Mouse (Mus musculus) left cerebral cortex, postnatal 25 days (tissue): ENCODE results near the gene Cpne2. TPM values are rescaled to one million over a fixed set of nuclear protein-coding genes. Genes with fewer than 3 reads are reported as not detected.

Source experiments
- DNase-seq, 2 experiments: peaks; one replicate each; pipeline ENCODE4 v3.0.0; 2022; ENCODE audit warnings: low spot score in 2 of 2, mixed read lengths in 1 of 2
- intact Hi-C: fragments of 180-260 bp; cut with DNase I; formaldehyde crosslinking; loops from one replicate; pipeline ENCODE4 v1.15.1; 2025
- total RNA-seq, 2 experiments: library from RNA; stranded (reverse); gene quantifications; 2 replicates each; pipeline ENCODE4 v1.2.3; 2021

Gene Cpne2
- 10 to 100 TPM; 23.3 to 24.6 TPM for total RNA-seq

DNA sequence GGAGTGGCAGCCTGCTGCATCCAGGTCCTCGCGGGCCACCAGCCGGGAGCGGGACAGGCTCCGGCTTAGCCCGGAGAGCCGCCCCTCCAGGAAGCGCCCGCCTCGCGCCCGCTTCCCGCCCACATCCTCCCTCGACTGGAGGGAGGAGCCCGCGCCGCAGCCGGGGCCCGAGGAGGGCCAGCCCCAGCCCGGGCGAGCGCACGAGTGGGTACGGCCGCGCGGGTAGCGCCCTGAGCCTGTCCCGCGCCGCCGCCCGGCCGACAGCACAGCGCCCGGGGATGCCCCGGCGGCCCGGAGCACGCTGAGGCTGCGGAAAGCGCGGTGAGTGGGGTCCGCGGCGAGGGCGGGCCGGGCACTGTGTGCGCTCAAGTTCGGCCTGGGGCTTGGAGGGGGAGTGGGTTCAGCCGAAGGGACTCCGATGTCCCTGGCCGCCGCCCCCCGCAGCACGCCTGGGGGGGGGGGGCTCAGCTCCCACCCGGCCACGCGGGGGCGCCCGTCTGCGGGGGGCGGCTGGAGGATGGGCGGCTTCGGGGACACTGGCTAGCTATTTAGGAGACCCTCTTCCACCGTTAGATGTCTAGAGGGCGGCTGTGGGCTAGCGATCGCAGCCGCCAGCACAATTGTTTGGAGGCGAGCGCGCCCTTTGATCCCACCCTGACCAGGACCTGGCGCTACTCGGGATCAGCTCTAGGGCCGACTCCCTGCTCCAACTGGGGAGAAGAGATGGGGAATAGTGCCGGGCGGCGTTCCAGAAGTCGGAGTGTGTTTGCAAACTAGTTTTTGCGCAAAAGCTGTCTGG is at the start of gene Cpne2:
Gene Cpne2, plus strand, starts transcription at position 118 of the 799 bp plus-strand sequence.
- intact Hi-C loops: loop anchor here (2.0 kb wide), 1 partner anchor 162 kb away; no protein-coding TSS in a partner anchor
- peak in 1 of 2 experiments; percentile 54 for DNase-seq

DNA sequence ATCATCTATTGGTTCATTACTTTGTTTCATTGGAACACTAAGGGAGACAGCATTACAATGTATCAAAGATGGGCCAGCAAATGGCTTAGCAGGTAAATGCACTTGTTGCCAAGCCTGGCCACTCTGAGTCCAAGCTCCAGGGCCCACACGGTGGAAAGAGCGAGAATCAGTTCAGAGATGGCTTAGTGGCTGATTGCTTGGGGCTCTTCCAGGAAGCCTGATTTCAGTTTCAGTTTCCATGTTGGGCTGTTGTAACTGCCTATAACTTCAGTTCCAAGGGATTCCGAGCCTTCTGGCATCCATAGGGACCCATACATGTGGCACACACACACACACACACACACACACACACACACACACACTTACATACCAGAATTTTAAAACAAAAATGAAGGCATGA is 47.5 kb upstream of the Cpne2 start:
- intact Hi-C loops: no loop called here
- no peak for DNase-seq

DNA sequence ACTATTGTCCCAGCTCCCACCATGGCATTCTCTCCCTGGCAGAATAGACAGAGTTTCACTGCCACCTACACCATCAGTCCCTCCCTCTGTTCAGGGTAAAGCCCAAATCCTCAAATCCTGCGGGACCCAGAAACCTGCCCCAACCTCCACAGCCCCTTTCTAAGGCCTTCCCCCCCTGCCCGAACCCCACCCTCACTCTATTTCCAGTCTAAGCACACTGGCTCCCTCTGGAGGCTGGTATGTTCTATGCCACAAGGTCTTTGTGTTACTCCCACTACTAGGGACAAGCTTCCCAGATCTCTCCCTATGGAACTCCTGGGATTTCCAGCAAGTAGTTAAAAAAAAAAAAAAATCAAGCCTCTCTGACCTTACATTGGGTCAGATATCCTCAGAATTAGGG is 46.9 kb upstream of the Cpne2 start:
- peak in 1 of 2 experiments; percentile 31 for DNase-seq
- intact Hi-C loops: no loop called here

DNA sequence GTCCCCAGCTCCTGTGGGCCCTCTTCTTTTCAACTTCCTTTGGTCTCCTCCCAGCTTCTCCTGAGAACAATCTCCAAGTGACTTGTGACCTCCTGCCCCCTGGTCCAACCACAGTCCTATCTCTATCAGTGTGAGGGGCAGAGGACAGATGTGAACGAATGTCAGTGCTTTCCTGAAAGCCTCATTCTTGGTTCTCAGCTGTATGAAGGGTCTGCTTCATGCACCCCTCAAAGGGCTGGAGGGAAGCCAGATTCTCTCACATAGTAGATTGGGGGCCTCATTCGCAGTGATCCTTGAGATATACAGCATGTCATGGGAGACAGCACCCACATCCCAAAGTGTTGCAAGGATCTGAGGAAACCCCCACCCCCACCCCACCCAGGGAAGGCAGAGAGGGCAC is 44.8 kb upstream of the Cpne2 start:
- DNase-seq: no peak
- intact Hi-C loops: no loop called here

DNA sequence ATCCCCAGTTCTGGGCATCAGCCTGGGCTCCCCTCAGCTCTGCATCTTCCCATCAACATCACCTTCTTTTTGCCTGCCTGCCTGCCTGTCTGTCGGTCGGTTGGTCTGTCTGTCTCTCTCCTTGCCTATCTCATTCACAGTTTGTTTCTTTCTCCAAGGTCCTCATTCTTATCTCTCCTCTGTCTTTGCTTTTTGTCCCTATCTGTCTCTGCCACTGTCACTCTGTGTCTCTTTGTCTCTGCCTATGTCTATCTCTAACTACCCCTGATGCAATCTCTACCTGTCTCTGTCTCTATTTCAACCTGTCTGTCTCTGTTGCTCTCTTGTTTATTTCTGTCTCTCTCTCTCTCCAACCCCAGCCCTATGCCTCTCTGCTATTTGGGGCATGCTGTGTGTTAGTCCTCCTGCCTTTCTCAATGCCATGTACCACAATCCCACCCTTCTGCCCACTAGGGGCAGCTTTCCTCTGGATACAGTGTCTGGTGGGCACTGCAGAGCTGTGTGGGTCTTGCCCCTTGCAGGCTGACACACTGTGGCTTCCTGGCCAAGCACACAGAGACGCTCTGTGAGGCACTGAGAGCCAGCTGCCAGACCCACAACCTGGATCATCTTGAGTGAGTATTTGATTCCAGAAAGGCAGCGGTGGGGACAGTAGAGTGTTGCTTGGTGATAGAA is 42.8 kb upstream of the Cpne2 start:
- no peak for DNase-seq
- intact Hi-C loops: no loop called here

DNA sequence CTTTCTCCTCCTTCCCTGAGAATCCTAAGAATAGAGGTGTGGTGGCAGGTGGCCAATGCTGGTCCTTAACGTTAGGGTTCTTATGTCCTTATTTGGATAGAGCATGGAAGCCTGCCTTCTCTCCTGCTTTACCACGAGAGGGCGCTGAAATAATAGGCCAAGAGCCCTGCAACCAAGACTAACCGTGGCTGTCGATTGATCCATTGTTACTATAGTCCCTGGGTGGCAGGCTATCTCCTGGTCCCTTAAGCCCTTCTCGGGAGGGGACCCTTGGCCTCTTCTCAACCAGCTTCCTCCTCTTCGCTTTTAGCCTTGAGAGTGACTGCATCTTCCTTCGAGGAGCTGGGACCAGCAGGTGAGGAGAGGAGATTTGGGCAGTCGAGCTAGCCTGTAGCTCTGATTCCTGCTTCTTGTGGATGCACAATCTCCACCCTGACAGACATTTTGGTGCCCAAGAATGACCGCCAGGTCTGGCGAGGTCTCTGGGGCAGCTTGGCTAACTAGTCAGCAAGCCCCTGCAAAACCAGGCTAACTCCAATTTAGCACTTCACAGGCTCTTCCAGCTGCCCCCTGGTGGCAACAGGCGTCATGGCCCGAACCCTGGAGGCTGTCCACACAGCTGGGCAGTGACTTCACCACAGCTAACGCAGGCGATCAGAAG is 40.6 kb upstream of the Cpne2 start:
- intact Hi-C loops: loop anchor here (1.0 to 2.0 kb wide), 3 partner anchors 92 to 211 kb away; no protein-coding TSS in a partner anchor

DNA sequence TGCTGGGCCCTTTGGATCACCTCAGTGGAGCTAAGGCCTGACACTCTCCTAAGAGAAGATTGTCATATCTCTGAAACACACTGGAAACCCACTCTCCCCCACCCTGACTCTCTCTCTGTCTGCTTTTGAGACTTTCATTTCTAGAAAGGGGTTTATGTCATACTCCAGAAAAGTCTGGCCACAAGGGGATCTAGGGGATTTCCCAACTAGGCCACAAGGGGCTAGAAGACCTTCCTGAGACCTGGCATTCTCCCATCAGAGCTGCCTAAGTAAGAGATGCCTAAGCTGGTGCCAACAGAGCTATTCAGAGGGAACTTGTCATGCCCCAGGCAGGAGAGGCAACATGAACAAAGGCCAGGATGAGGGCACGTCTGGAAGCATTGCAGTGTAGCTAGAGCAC is 39.5 kb upstream of the Cpne2 start:
- intact Hi-C loops: loop anchor here (2.0 kb wide), 2 partner anchors 162 to 210 kb away; no protein-coding TSS in a partner anchor
- no peak for DNase-seq

More for the DNA sequence above, 40.6 kb upstream of the Cpne2 start:
- peak; percentile 80 to 93 for DNase-seq

DNA sequence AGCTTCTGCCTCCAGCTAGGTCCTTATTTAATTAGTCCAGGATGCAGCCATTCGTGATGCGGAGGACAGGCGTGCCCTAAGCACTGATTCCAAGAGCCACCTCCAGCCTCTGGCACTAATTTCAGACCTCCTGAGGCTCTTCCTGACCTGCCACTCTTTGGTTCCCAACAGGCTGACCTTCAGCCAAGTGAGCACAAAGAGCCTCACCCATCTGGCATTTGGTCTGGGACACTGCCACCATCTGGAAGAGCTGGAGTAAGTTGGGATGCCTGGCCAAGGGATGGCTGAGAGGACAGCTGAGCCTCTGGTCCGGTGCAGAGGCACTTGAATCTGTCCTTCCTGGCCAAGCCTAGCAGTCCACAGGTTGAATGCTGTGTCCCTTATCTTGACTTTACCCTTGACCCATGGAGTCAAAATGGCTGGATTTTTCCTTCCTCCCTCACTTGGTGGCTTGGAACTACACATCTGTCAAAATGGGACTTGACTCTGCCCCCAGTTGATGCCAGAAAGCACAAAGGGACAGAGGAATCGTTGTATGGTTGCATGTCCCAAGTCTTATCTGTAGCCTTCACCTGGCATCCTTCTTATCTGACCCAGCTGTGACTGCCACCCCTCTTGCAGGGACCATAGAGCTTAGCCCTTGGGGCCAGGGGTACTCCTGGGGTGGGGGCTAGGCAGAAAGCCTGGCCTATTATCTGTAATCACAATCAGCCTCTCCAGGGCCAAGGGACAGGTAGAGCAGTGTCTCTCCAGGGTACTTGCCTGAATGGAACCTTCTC is 17.2 kb upstream of the Cpne2 start:
- no peak for DNase-seq
- intact Hi-C loops: no loop called here

DNA sequence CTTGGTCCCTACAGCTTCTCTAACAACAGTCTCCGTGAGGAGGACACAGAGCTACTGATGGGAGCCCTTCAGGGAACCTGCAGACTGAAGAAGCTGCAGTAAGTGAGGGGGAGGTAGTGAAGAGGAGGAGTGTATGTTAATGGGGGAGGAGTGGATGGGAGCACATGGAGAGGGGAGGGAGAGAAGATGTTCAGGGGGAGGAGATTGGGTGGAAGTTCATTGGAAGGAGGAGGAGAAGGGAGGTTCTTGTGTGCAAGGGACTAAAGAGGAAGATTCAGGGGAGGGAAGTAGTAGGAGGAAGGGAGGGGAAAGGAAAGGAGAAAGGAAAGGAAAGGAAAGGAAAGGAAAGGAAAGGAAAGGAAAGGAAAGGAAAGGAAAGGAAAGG is 16.6 kb upstream of the Cpne2 start:
- intact Hi-C loops: no loop called here
- DNase-seq: no peak

DNA sequence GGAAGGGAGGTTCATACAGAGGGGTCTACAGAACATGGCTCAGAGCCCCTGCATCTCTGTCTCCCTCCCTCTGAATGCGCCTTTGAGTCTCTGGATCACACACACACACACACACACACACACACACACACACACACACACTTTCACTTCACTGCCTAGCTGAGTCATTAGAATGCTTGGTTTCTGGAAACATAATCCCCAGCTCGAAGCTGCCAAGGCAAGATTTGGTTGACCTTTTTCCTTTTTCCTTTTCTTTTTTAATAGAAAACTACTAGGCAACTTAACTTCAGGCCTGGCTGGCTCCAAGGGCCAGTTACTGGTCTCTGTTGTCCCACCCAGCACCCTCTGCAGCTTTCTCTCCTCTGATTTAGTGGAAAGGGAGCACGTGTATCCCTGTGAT is 16.0 kb upstream of the Cpne2 start:
- intact Hi-C loops: no loop called here
- DNase-seq: no peak

DNA sequence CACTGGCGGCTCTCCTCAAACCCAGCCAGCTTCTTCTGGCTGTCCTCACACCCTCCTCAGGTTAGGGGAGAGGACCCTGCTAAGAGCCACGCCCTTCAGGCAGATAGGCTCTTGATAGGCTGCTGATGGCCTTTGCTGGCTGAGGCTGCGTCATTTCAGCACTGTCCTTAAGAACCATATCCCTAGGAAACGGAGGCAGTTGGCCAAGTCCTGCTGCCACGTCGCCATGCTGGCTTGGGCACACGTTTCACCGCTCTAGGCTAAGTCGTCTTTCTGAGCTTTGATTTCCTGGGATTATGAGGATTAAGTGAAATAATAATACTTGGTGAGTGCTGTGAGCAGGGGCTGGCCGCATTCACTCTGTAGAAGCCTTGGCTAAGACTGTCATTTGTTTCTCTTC is 14.5 kb upstream of the Cpne2 start:
- intact Hi-C loops: no loop called here
- no peak for DNase-seq

DNA sequence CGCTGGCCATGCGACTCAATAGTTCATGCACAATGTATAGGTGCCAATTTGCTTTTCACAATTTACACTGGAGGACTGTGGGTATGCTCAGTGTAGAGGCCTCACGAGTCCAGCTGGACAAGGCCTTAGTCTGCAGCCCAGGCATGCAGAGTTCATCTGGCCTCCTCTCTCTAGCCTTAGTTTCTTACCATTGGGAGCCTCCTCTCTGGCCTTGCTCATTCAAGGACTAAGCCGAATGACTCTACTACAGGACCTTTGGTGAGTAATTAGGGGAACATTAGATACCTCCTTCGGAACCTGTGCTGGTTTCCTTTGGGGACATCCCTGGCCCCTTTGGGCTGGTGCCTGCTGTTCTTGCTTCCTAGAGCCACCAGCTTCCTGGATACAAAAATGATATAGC is 13.8 kb upstream of the Cpne2 start:
- intact Hi-C loops: no loop called here
- no peak for DNase-seq

DNA sequence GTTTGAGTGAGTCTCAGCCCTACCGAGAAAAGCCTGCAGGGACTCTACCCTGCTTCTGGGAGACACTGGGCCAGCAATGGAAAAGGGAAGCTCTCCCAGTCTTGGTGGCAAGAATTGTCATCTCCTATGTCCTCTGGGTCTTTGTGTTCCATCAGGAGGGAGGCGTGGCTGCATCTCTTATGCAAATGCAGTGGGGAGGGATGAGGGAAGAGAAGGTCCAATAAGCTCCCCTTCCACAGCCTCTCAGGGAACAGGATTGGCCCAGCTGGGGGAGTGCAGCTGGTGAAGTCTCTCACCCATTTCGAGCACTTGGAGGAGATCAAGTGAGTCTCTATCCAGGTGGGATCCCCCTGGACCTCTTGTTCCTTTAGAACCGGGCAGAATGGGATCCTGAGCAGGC is 11.3 kb upstream of the Cpne2 start:
- intact Hi-C loops: no loop called here
- DNase-seq: no peak

DNA sequence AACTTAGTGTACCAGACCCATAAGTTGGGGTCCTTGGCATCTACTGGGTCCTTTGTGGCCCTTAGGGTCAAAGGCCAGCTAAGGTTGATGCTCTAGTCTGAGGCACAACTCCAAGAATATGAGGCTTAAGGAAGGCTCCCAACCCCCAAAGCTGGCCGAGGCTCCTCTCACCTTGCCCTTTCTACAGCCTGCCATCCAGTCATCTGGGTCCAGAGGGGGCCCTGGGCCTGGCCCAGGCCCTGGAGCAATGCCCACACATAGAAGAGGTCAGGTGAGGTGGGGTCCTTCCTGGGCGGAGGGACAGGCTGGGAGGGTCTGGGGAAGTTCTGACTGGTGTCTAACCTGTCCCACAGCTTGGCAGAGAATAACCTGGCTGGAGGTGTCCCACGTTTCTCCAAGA is 10.3 kb upstream of the Cpne2 start:
- intact Hi-C loops: no loop called here
- DNase-seq: no peak

DNA sequence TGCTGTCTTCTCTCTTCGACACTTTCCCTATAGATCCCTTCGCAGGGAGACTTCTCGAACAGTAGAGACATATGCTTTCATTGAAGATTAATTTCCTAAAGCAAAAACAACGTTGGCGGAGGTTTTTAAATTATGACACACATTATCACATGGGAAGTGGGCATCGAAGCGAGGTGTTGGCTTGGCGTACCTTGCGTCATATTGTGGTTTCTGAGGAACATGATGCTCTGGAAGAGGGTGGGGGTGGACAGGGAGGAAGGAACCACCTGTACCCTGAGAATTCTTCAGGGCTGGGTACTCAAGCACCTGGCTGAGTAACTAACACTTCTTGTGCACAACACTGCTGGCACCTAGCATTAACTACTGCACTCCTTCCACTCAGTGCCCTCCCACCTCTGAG is 8.2 kb upstream of the Cpne2 start:
- intact Hi-C loops: no loop called here
- DNase-seq: no peak

DNA sequence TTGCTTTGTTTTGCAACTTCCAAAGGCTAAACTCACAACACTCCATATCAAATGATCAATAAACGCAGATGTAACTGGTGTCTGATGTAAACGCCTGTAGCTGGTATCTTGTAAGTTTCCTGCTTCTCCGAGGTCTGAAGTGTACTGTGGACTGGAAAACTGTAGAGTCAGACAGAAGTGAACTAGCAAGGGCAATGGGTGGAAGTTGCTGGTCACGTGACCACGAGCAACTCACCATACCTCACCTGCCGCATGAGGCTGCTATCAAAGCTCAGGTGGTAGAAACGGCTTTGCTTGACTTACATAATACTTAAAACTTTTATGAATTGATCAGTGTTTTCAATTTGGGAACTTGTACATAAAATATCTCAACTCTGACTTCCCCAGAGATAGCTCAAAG is 5.6 kb upstream of the Cpne2 start:
- intact Hi-C loops: no loop called here
- no peak for DNase-seq

DNA sequence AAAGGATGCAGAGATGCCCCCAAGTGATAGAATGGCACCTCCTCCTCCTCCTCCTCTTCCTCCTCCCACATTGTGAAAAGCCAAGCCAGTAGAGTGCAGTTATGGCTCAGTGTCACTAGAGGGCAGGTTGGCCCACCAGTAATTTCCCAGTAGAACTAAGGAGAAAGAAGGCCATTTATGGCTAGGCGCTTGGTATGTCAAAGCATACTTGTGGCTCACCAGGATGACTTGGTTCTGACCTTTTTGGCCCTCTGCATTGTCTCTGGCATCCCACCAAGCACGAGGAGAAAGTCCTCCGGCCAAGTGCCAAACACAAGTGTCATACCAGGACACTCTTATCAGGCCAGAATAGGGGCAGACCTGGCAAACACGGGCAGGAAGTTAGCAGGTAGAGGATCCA is 4.5 kb upstream of the Cpne2 start:
- DNase-seq: peak; percentile 49 to 64
- intact Hi-C loops: loop anchor here (1.0 to 2.0 kb wide), 2 partner anchors 56 to 175 kb away; no protein-coding TSS in a partner anchor

DNA sequence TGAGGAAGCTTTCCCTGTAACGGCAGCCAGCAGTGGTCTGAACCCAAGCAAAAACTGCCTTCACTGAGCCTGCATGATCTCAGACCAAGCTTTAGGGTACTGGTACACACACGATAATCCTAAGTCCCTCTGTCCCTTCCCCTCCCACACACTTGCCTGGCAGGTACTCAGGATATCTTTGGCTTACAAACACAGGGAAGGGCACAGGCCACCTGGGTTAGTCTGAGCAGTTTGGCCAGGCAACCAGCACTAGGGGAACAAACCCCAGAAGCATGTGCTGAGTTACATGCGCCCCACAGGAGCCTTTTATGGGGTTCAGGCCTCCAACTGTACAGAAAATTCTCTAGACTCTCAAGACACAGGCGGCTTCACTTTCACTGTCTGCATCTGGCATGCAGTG is 2.9 kb upstream of the Cpne2 start:
- intact Hi-C loops: loop anchor here (2.0 kb wide), 1 partner anchor 173 kb away; no protein-coding TSS in a partner anchor
- no peak for DNase-seq

DNA sequence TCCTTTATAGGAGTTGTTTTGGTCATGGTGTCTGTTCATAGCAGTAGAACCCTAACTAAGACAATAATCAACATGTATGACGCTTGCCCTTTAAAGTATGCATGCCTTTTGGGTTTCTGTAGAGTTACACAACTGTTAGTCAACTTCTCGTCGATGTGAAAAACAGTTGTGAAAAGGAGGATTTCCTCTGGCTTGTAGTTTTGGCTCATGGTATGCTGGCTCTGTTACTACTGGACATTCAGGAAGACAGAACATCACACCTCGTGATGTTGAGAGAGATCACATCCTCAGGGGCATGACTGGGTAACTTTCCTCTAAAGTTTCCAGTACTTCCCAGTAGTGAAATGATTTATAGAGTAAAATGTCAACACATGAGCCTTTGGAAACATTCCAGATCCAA is 2.1 kb upstream of the Cpne2 start:
- intact Hi-C loops: no loop called here

DNA sequence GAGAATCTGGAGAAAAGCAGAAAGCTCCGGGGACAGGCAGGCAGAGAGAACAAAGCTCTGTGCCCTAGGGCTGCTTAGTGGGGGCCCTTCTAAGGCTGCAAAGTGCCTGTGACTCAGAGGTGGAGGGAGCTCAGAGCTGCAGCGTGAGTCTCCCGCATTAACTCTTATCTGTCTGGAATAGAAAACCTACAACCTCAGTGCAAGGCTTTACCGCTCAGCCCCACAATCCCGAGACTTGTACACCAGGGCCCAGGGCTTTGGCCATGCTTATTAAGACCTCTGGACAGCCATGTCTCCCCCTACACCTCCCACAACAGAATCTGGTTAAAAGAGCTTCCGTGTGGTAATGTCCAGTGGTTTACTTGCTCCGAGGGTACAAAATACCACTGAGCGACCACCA is 790 bp upstream of the Cpne2 start:
- no peak for DNase-seq
- intact Hi-C loops: loop anchor here (2.0 kb wide), 1 partner anchor 163 kb away; no protein-coding TSS in a partner anchor

More for the DNA sequence above, 2.1 kb upstream of the Cpne2 start:
- no peak for DNase-seq
